Mouse (Mus musculus) cerebellum, postnatal 25 days (tissue): ENCODE results near the gene Klf15.

Experiments
- DNase-seq, 2 experiments: peaks; one replicate each; pipeline ENCODE4 v3.0.0; 2021; ENCODE audit warnings: mixed read lengths in 2 of 2

The Klf15 gene

DNA sequence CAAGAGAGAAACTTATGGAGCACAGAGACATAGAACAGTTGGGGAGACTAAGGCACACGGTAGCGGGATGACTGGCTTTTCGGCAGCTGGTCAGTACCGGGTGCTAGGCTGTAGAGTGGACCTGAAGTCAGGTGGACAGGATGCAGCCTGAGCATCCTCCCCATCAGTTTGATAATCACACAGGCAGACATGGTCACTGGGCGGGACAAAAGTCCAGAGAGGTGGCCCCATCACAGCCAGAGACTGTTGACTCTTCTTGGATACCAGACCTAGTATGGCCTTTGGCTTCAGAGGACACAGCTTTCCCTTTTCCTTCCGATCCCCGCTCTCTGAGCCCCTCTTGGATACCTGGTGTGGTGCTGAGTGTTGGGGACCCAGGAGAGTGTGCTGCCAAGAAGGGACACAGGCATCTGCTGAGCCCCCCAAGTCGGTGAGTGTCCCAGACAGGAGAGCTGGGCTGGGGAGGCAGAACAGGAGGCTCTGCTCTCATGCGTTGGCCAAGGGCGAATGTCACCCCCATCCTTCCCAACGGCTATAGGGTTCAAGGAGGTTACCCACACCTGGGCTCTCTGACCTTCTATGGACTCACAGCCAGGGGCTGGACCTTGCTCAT lies 2.8 kb downstream of the Klf15 start:
- no peak for DNase-seq

DNA sequence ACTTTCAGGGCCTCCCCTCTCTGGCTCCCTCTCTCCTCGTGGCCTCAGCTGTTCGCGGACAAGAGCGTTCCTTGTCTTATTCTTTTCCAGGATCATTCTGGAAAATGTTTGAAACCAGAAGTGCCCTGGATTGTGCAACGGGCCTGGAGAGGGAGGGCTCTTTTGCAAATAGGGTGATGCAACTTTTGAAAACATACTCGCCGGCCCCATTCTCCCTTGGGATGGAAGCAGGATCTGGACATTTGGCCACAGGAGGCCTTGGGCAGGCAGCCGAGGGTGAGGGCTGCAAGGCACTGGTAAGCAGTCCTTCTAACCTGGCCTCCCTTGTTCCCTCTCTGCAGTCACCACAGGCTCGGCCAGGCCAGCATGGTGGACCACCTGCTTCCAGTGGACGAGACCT lies 3.7 kb downstream of the Klf15 start:
- DNase-seq = no peak

DNA sequence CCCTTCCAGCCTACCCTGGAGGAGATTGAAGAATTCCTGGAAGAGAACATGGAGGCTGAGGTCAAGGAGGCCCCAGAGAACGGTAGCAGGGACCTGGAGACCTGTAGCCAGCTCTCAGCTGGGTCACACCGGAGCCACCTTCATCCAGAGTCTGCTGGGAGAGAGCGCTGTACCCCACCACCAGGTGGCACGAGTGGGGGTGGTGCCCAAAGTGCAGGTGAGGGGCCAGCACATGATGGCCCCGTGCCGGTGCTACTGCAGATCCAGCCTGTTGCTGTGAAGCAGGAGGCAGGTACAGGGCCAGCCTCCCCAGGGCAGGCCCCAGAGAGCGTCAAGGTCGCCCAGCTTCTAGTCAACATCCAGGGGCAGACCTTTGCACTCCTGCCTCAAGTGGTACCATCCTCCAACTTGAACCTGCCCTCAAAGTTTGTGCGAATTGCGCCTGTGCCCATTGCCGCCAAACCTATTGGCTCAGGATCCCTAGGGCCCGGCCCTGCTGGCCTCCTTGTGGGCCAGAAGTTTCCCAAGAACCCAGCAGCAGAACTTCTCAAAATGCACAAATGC lies 4.6 kb downstream of the Klf15 start:
- no peak for DNase-seq

DNA sequence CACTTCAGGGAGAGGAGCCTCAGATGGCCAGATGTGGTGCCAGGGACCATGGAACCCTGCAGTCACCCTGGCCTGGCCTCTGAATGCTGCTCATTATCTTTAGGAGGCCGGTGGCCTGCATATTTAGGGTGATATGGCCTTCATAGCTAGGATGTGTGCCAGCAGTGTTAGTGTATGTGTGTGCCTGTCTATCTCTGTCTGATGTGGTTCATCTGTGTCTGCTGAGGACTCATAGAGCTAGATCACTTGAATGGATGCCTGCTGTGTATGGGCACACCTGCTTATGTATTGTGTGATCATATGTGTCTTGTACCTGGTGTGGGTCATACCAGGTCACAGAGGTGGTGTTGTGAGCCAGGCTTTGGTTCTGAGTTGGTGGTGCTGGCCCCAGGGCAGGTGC lies 5.8 kb downstream of the Klf15 start:
- no peak for DNase-seq

DNA sequence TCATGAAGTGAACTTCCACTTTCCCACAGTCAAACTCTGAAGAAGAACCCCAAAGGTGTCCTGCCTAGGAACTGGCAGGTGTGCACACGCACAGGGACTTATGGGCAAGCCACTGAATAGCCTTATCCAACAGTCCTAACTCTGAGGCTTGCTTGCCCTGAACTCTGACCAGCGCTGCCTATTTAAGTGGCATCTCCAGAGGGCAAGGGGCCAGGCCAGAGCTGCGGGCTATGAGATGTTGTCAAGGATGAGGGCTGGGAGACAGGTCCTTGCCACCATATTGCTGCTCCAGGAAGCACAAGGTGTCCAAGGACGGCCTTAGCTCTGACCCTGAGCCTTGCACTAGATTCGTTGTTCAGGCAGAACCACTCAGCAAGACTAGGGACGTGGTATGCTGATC lies 6.7 kb downstream of the Klf15 start:
- DNase-seq = no peak

DNA sequence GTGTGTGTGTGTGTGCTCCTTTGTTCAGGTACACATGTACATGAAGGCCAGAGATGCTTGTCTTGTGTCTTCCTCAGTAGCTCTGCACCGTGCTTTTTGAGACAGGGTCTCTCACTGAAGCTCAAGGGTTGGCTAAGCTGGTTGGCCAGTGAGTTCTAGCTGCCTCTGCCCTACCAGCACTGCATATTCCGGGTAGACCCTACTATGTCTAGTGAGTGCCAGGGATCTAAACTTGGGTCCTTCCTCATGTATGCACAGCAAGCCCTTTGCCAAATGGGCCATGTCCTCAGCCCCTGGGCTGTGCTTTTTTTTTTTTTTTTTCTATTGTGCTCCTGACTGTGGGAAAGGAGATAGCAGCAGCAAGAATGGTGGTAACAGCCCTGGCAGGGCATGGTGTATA lies 7.9 kb downstream of the Klf15 start:
- no peak for DNase-seq

DNA sequence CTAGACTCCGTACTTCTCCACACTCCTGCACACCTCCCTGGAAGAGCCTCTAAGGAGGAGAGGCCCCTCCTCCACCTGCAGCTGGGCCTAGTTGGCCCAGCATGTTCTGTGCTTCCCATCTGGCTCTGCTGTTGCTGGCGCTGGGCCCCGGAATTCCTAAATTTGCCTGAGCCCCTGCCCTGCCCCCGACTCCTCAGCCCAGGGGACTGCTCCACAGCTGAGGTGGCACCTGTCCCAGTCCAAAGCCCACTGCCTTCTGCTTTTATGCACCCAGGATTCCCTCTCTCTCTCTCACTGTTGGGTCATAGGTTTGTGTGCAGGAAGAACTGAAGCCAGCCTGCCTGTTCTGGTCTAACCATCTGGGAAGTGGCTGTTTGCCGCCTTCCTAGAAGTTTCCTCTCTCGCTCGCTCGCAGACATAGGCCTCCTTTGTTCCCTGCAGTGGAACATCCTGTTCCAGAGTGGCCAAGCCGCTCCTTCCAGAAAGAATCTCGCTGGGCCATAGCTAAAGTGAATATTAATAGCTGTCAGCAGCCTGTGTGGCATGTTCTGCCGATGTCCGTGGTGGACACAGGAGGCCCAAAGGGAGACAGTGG lies 8.7 kb downstream of the Klf15 start:
- DNase-seq = peak; percentile 22 to 31

DNA sequence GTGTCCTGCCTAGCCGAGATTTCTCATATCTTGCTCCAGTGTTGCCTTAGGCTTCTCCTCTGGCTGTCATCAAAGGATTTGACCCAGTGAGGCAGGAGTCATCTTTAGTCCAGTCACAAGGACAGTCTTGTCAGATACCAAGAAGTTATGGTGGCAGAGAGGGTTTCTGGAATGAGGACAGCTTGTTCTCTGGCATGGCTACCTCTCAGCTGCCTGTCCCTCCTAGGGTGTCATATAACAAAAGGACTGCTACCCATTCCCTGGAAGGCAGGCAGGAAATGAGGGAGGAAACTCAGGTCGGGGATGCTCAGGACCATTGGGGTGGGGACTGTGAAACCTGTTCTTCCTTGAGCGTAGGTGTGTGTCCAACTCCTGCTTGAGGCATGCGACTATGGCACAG lies 9.7 kb downstream of the Klf15 start:
- DNase-seq = no peak

DNA sequence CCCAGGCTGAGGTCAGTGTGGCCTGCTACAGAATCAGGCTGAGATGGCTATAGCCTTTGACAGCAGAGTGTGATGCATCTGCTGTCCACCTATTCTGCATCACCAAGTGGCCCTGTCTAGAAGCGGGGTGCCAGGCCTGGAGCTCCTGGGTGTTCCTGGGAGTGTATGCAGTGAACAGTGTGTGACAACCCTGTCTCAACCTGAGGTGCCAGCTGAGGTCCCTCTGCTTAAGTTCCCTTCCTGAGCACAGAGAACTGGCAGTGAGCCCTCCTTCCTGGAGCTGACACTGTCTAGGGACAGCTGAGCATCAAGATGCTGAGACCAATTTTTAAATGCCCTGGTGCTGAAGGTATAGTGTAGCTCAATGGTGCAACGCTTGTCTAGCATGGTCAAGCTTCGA lies 10.3 kb downstream of the Klf15 start:
- no peak for DNase-seq

DNA sequence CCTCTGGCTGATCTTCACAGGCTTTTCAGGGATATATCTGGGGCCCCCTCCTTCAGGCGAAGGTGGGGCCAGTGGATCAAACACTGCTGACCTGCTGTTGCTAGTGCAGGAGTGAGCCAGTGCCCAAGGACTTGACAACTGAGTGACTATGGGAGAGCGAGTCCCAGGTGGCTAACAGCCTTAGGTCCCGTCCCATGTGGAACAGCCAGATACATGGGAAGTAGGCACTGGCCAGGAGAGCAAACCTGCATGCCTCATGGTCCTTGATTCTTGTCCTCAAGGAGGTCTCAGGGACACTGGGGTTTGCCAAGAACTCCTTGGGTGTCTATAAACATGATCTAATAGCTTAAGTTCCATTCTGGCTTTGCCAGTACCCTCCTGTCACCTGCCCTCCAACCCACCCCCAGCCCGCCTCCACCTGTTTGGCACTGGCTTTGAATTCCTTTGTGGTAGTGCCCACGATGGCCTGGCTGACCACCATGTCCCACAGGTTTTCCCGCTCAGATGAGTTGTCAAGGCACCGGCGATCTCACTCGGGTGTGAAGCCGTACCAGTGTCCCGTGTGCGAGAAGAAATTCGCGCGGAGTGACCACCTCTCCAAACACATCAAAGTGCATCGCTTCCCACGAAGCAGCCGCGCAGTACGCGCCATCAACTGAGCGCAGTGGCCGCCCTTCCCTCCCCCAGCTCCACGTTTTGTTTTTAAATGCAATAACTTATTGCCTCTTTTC lies 11.4 kb downstream of the Klf15 start:
- DNase-seq = no peak

DNA sequence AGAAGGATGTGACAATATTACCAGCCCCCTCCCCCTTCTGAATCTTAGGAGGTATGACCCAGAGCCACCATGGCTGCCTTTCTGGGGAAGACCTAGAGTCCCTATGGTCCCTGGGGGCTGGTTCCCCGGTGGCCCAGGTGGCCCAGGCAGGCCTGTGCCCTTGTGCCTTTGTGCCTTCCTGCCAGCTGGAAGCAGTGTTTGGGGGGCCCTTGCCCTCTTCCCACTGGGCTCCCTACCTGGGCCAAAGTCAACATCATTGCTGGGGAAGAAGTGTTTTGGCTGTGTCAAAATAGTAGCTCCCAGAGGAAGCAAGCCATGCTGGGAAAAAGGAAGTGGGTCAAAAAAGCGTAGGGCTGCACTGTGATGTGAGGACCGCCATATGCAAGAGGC lies 12.0 kb downstream of the Klf15 start:
- no peak for DNase-seq

DNA sequence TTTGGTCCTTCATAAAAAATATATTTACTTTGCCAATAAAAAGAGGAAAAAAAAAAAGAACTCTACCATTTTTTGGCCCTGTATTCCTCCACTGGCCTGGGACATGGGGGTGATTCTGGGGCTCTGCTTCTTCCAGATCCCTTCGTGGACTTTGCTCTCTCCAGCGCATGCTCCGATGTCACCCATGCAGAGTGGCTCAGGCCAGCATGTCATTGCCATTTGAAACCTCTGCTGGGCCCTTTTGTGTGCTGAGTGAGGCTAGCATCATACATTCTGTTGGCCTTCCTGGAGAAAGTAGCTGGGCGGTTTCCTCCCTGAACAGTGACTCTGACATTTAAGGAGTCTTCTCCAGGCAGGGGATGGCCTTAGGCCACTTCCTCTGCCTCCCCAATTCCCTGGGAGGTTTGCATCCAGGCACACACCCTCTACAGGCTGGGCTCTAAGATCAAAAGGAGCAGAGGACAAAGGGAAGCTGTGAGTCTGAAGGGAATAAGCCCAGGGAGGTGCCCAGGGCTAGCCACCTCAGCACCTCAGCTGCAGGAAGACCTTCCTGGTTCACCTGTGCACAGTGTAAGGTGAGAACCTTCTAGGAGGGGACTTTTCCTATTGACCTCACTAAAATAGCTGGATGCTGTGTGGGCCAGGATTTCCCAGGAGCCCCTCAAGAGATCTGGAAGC lies 12.9 kb downstream of the Klf15 start:
- DNase-seq = no peak

DNA sequence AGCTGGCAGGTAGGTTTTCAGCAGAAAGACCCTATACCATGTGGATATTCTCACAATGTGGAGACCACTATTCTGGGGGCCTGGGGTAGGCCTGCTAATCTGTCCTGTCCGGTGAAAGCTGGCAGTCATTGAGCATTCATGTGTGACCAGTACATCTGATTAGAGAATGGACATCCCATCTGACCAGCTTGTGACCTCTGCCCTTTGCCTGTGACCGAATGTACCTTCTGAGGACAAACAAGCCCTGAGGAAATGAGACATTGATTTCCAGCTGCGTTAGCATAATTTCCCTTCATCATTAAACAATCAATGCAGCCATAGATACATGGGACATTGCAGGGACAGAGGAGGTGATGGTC lies 13.5 kb downstream of the Klf15 start:
- no peak for DNase-seq

DNA sequence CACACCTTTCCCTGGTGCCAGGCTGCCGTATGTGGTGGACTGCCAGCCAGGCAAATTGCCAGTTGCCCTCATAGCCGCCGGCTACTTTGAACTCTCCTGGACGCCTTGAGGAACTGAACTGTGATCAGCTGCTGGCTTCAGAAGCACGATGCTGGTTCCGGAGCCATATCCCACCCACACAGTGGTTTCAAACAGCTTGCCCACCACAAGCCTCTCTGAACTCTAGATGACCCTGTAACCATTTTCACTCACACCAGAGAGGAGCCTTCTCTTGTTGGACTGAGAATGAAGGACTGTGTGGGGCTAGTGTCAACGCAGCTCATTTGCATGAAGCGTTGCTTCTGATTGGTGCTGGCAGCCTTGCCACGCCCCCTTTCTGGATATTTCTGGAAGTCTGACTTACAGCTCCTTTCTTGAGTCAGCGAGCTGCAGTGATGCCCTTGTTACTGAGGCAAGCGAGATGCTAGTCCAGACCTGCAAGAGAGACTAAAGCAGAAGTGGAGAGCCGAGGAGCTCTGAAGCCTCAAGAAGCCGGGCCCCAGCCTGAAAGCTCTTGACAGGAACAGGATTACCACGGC lies 14.7 kb downstream of the Klf15 start:
- DNase-seq = peak; percentile 45 to 72

DNA sequence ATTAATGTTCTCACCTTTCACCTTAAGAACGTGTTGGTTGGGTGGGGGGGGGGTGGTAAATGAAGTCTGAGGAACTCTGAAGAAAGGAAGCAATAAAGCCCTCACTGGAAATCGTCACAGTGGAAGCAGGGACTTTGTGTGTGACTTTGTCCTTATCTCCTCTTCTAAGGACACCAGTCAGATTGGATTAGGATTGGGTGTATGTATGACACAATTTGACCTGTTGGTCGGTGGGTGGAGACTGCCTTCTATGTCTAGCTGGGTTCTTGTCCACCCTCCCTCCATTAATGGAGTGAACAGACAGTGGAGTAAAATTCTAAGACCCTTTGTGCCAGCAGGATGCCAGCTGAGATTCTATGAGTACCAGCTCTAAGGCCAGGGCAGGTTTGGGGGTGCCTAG lies 21.9 kb downstream of the Klf15 start:
- no peak for DNase-seq

DNA sequence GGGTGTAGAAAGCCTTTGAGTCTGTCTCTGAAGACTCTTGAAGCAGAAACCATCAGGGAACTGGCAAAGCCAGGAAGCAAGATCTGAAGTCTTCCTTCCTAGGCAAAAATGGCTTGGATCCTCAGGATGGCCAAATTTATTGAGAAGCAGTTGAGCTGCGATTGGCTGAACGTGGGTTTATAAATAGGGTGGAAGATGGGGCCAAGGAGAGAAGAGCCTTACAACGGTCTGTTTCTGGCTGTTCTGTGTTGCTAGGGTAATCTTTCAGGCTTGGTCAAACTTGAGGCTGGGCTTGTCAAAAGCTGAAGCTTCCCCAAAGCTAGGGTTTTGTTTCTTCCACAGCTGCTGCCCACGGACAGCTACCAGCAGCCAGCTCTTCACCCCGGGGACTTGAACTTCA lies 22.5 kb downstream of the Klf15 start:
- DNase-seq = no peak

DNA sequence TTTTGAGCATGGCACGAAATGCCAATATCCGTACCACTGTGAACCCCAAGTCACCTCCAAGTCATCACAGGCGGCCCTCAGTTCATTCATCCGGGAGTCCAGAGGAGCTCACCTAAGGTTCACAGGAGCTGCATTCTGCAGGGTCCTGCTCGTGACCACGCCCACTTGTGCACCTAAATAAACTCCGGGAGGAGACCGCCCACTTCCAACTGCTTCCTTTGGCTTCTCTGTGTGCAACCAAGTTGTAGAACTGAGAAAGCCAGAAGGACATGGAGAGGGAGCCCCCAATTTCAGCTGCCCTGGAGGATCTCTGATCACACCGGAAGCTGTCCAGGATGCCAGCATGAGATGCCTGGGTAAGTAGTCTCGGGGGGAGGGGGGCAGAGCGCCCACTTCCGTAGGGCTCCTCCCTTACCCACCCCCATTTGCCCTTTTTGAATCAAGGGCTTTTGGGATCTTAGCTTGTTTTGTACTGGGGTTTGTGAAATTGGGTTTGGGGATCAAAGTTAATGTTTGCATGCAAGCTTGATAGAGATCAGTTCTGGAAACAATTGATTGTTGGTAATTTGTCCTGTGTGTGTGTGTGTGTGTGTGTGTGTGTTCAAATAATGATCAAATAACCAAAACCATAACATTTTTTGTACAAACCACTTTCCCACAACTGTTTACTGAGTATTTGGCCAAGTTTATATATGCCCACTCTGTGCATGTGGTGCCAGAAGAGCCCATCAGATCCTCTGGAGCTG lies 24.0 kb downstream of the Klf15 start, which contains the start of gene Aldh1l1:
Aldh1l1 (plus strand) TSS at position 252 of the 746 bp plus-strand sequence.
- no peak for DNase-seq

DNA sequence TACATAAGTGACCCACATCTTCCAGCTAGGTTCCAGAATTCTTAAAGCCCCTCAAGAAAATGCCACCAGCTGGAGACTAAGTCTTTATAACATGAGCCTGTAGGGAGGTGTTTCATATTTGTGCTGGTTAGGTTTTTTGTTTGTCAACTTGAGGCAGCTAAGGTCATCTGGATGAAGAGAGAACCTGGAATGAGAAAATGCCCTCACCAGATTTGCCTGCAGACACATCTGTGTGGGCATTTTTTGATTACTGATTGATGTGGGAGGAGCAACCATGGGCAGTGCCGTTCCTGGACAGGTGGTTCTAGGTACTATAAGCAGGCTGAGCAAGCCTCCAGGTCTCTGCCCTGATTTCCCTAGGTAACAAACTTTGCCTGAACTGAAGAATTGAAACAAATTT lies 25.2 kb downstream of the Klf15 start:
- no peak for DNase-seq

DNA sequence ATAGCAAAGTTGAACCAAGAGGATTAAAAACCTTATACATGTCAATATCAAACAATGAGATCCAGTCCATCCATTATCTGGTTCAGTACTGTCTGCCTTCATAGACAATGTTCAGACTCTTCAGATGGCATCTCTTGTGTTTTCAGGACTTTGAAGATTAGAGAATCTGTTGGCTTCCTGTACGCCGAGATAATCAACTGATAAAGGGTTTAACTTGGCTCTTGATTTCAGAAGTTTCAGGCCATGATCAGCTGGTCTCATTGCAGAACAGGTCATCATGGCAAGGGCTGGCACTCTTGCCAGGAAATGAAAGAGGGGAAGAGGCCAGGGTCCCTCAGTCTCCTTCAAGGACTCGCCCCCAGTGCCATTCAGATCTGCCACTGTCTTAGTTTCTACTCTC lies 27.2 kb downstream of the Klf15 start:
- DNase-seq = no peak

DNA sequence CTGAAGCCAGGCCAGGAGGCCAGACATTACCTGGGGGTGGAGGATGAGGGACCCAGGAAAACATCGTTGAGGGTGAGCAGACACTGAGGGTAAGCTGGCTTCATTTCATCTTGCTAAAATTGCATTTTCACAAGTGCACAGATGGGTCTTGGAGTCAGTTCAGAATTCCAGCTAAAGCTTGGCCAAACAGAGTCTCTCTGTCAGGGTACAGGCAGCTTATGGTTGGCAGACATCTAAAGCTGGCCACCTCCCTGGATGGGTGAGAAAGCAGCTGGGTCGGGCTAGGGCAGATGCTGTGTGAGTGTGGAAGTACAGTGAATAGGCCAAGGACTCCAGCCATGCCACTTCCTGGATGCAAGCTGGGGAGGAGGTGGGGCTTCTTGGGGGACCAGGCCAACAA lies 28.6 kb downstream of the Klf15 start:
- peak in 1 of 2 experiments; percentile 26 for DNase-seq

DNA sequence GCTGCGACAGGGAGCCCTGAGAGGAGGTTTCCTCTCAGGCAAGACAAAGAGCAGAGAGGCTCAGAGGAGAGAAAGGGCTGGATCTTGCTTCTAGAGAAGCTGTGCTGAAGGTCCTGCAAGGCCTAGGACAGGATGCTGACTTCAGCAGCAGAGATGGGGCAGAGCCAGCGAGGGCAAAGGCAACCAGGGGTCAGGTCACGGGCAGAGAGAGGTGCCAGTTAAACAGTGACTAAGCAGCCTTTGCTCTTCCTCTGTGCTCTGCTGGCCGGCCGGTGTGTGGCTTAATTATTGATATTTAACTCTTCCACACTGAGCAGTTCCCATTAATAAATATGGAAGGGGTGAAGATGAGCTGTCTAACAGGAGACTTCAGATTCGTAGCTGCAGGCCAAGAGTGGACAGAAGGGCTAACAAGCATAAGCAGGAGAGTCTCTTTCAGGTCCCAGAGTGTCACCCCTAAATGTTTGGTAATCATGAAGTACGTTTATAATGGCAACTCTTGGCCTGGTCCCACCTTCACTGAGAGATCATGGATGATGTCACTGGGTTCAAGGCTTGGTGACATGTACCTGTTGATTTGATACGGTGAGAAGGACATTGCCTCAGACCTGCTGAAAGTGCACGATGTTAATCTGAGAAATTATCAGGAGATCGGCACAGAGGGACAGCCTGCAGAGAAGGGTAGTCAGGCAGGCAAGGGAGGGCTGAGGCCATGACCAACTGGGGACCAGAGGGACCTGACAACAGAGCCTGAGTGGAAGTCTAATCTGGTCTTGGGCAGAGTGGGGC lies 29.8 kb downstream of the Klf15 start:
- no peak for DNase-seq

DNA sequence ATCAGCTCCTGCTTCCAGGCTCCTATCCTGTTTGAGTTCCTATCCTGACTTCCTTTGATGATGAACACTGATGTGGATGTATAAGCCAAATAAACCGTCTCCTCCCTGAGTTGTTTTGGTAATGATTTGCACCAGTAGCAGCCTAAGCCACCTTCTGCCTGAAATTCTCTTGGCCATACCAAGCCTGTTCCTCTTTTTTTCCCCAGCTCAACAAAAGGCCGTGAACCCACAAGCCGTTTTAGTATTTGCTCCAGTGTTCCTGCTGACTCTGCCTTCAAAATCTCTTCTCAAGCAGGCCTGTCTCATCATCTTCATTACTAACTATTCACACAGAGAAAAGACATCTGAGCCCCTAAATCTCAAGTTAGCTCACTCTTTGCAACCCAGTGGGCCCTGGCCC lies 31.8 kb downstream of the Klf15 start:
- DNase-seq = no peak
